Mouse (Mus musculus) intestine, embryonic 15.5 days (tissue): ENCODE measurements around the gene Ly6g6e. TPM values are rescaled to one million over a fixed set of nuclear protein-coding genes. Genes with fewer than 3 reads are reported as not detected.

Source experiments
- ATAC-seq: fragments of 200-750 bp; cut with Nextera tagmentation; 2 replicates; pipeline ENCODE4 v1.8.0; 2017; ENCODE audit warnings: moderate TSS enrichment, moderate library complexity
- H3K27ac ChIP-seq: fragments of 300-500 bp; sonication (generic); 2 replicates; pipeline ENCODE4 v1.5.1; 2015; ENCODE audit warnings: mild to moderate bottlenecking, inconsistent platforms
- H3K27me3 ChIP-seq: fragments of 300-500 bp; sonication (generic); replicated peaks from 2 replicates; pipeline ENCODE4 v1.6.1; 2015; ENCODE audit warnings: inconsistent platforms
- H3K36me3 ChIP-seq: fragments of 300-500 bp; sonication (generic); 2 replicates; pipeline ENCODE4 v1.6.1; 2015; ENCODE audit warnings: inconsistent platforms
- H3K4me1 ChIP-seq: fragments of 300-500 bp; sonication (generic); replicated peaks from 2 replicates; pipeline ENCODE4 v1.6.1; 2015; ENCODE audit warnings: inconsistent platforms
- H3K4me2 ChIP-seq: fragments of 300-500 bp; sonication (generic); replicated peaks from 2 replicates; pipeline ENCODE4 v1.6.1; 2015; ENCODE audit warnings: mild to moderate bottlenecking, inconsistent platforms
- H3K4me3 ChIP-seq: fragments of 300-500 bp; sonication (generic); replicated peaks from 2 replicates; pipeline ENCODE4 v1.5.1; 2015; ENCODE audit warnings: inconsistent platforms
- H3K9ac ChIP-seq: fragments of 300-500 bp; sonication (generic); 2 replicates; pipeline ENCODE4 v1.6.1; 2015; ENCODE audit warnings: inconsistent platforms
- H3K9me3 ChIP-seq: fragments of 300-500 bp; sonication (generic); 2 replicates; pipeline ENCODE4 v1.6.1; 2016; ENCODE audit warnings: inconsistent platforms
- WGBS: fragments of 180-500 bp; shearing (Covaris S2); methylation state at CpG from one replicate; pipeline ENCODE4 v1.1.7; 2015; 5-methylcytosine and 5-hydroxymethylcytosine counted together
- polyA plus RNA-seq: library from polyadenylated mRNA; unstranded; fragments of >200 nt; fragmentation: Nextera tagmentation; extraction: Ambion mirVana; gene quantifications from 2 replicates; pipeline ENCODE4 v1.2.1, GENCODE M21; 2015

The Ly6g6e gene
- polyA plus RNA-seq, 1 experiment from 2014 or later, result 1.9 TPM

- H3K27ac ChIP-seq, result peak overlapping the region; percentile 97
- 73% methylated on average over 12 of the region's 12 CpGs for WGBS
- no peaks in the 10 kb centered on the region for H3K27me3 ChIP-seq
- ATAC-seq, result no peak
- H3K4me1 ChIP-seq, result peaks cover 33% of the 10 kb centered on the region
- H3K36me3 ChIP-seq, result peaks cover 24% of the 10 kb centered on the region
- 0 out of 2 replicates have a peak, but pooled peaks cover 4% of the 10 kb centered on the region for H3K9me3 ChIP-seq
- H3K9ac ChIP-seq, result peak overlapping the region; percentile 73
- H3K4me2 ChIP-seq, result peak overlapping the region; percentile 99
- H3K4me3 ChIP-seq, result peak overlapping the region; percentile 61
Observed at GRCm38 (mm10) chr17:35052271-35052798, 24.4 kb upstream of the Ly6g6e start.

- H3K27ac ChIP-seq, result no peak overlapping the region
- H3K9ac ChIP-seq, result 0 out of 2 replicates have a peak overlapping the region, but pooled peaks have one; percentile 18
- H3K36me3 ChIP-seq, result peaks cover 26% of the 10 kb centered on the region
- H3K4me1 ChIP-seq, result peaks cover 34% of the 10 kb centered on the region
- 0 out of 2 replicates have a peak, but pooled peaks cover 4% of the 10 kb centered on the region for H3K9me3 ChIP-seq
- ATAC-seq, result no peak
- no peaks in the 10 kb centered on the region for H3K27me3 ChIP-seq
- no peak overlapping the region for H3K4me3 ChIP-seq
- WGBS, result 88% methylated on average over 7 of the region's 7 CpGs
- H3K4me2 ChIP-seq, result no peak overlapping the region
Observed at GRCm38 (mm10) chr17:35055691-35056495, 20.8 kb upstream of the Ly6g6e start.

GRCm38 (mm10) chr17:35057090-35057489 is 19.6 kb upstream of the Ly6g6e start:
- H3K36me3 ChIP-seq, result peaks cover 31% of the 10 kb centered on the region
- H3K4me3 ChIP-seq, result no peak overlapping the region
- H3K4me1 ChIP-seq, result peaks cover 40% of the 10 kb centered on the region
- 0 out of 2 replicates have a peak, but pooled peaks cover 4% of the 10 kb centered on the region for H3K9me3 ChIP-seq
- WGBS, result 74% methylated on average over 3 of the region's 3 CpGs
- H3K9ac ChIP-seq, result no peak overlapping the region
- H3K4me2 ChIP-seq, result no peak overlapping the region
- ATAC-seq, result no peak
- no peak overlapping the region for H3K27ac ChIP-seq
- H3K27me3 ChIP-seq, result no peaks in the 10 kb centered on the region

DNA sequence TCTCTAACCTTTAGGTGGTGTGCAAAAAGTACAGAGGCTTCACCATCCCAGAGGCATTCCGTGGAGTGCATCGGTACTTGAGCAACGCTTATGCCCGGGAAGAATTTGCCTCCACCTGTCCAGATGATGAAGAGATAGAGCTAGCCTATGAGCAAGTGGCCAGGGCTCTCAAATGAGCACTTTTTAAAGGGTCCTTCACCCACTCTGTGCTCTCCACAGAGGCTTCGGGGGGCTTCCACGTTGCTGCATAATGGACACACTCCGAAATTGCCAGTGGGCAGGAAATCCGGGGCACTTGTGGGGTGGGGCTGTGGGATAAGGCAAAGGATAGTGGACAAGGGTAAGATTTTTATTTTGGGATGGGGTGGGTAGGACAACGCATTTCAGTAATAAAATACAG is 18.4 kb upstream of the Ly6g6e start:
- Histone ChIP-seq H3K4me3 (no peak overlapping the region), H3K9ac (no peak overlapping the region), H3K4me2 (peak overlapping the region; percentile 79), H3K4me1 (peaks cover 42% of the 10 kb centered on the region), H3K9me3 (0 out of 2 replicates have a peak, but pooled peaks cover 4% of the 10 kb centered on the region), H3K27ac (peak overlapping the region; percentile 27; the same call in 1 of the 2 replicates), H3K36me3 (peaks cover 25% of the 10 kb centered on the region), H3K27me3 (no peaks in the 10 kb centered on the region)
- 54% methylated on average over 9 of the region's 9 CpGs for WGBS
- peak; percentile 1; the same call in 1 of the 2 replicates for ATAC-seq

- Histone ChIP-seq H3K4me3 (peak within 1 kb of the TSS; percentile 65), H3K4me2 (peak within 1 kb of the TSS; percentile 79), H3K27ac (peak within 1 kb of the TSS; percentile 93), H3K27me3 (no peaks in the 10 kb centered on the region), H3K4me1 (peaks cover 48% of the 10 kb centered on the region), H3K36me3 (peaks cover 19% of the 10 kb centered on the region), H3K9ac (peak within 1 kb of the TSS; percentile 71), H3K9me3 (0 out of 2 replicates have a peak, but pooled peaks cover under 1% of the 10 kb centered on the region)
- WGBS, result under 1% methylated on average over 57 of the region's 57 CpGs
- peak; percentile 91 for ATAC-seq
Observed at GRCm38 (mm10) chr17:35058911-35059892, 17.5 kb upstream of the Ly6g6e start, which contains the start of gene Ddah2. Gene Ddah2 (plus strand): TSS chr17:35059035.

DNA sequence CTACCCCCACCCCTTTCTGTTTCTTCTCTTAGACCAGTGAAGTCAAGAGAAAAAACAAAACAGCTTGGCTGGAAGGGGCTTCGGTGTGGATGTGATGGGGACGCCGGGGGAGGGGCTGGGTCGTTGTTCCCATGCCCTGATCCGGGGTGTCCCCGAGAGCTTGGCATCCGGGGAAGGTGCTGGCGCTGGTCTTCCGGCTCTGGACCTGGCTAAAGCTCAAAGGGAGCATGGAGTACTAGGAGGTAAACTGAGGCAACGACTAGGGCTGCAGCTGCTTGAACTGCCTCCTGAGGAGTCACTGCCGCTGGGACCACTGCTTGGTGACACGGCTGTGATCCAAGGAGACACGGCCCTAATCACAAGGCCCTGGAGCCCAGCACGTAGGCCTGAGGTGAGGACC is 16.6 kb upstream of the Ly6g6e start:
- Histone ChIP-seq H3K4me3 (peak overlapping the region; percentile 65), H3K4me2 (peak overlapping the region; percentile 79), H3K4me1 (peaks cover 57% of the 10 kb centered on the region), H3K36me3 (peaks cover 14% of the 10 kb centered on the region), H3K9ac (peak overlapping the region; percentile 71), H3K27ac (peak overlapping the region; percentile 93; the same call in 1 of the 2 replicates), H3K9me3 (no peaks in the 10 kb centered on the region), H3K27me3 (no peaks in the 10 kb centered on the region)
- 29% methylated on average over 14 of the region's 14 CpGs for WGBS
- ATAC-seq, result no peak

DNA sequence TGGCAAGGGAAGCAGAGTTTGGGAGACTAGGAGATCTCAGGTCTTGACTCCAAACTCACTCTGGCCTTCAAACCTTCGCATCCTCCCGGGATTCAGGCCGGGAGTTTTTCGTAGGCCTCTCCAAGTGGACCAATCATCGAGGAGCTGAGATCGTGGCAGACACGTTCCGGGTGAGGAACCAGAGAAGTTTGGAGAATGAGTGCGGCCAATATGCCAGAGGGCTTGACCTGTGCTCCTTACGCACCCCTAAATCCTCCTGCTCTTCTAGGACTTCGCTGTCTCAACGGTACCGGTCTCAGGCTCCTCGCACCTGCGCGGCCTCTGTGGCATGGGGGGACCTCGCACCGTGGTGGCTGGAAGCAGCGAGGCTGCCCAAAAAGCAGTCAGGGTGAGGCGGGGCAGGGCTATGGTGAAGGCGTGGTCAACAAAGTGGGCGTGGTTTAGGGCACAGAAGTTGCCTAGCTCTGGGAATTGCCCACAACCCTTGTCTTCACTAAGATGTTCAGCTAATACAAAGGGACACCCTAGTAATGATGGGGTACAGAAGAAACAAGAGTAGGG is 15.9 kb upstream of the Ly6g6e start:
- Histone ChIP-seq H3K27me3 (no peaks in the 10 kb centered on the region), H3K9ac (0 out of 2 replicates have a peak overlapping the region, but pooled peaks have one; percentile 2), H3K4me1 (peaks cover 64% of the 10 kb centered on the region), H3K36me3 (peaks cover 9% of the 10 kb centered on the region), H3K4me2 (peak overlapping the region; percentile 79), H3K4me3 (peak overlapping the region; percentile 65), H3K27ac (no peak overlapping the region), H3K9me3 (no peaks in the 10 kb centered on the region)
- no peak for ATAC-seq
- WGBS, result 63% methylated on average over 22 of the region's 22 CpGs

DNA sequence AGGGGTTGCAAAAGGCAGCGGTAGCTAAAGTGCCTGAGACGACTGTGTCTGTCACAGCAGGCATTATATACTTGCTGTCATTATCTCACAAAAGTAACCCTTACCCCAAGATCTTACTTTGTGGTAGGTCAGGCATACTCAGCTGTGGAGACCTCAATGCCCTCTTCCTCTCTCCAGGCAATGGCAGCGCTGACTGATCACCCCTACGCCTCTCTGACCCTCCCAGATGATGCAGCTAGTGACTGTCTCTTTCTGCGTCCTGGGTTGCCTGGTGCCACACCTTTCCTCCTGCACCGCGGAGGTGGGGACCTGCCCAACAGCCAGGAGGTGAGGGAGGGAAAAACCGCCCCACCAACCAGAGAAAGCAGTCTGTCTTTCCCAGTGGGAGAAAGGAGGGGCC is 15.4 kb upstream of the Ly6g6e start:
- ATAC-seq, result no peak
- Histone ChIP-seq H3K4me3 (no peak overlapping the region), H3K4me1 (peaks cover 65% of the 10 kb centered on the region), H3K27me3 (no peaks in the 10 kb centered on the region), H3K36me3 (peaks cover 7% of the 10 kb centered on the region; the same call in 1 of the 2 replicates), H3K9ac (no peak overlapping the region), H3K4me2 (no peak overlapping the region), H3K9me3 (no peaks in the 10 kb centered on the region), H3K27ac (0 out of 2 replicates have a peak overlapping the region, but pooled peaks have one; percentile 6)
- 66% methylated on average over 8 of the region's 8 CpGs for WGBS

GRCm38 (mm10) chr17:35063466-35063865 is 13.2 kb upstream of the Ly6g6e start:
- H3K36me3 ChIP-seq, result peaks cover 7% of the 10 kb centered on the region; the same call in 1 of the 2 replicates
- ATAC-seq, result no peak
- no peaks in the 10 kb centered on the region for H3K9me3 ChIP-seq
- peaks cover 62% of the 10 kb centered on the region for H3K4me1 ChIP-seq
- 0 out of 2 replicates have a peak, but pooled peaks cover 6% of the 10 kb centered on the region for H3K27me3 ChIP-seq
- no peak overlapping the region for H3K4me2 ChIP-seq
- H3K4me3 ChIP-seq, result no peak overlapping the region
- no peak overlapping the region for H3K9ac ChIP-seq
- no peak overlapping the region for H3K27ac ChIP-seq
- 81% methylated on average over 3 of the region's 3 CpGs for WGBS

DNA sequence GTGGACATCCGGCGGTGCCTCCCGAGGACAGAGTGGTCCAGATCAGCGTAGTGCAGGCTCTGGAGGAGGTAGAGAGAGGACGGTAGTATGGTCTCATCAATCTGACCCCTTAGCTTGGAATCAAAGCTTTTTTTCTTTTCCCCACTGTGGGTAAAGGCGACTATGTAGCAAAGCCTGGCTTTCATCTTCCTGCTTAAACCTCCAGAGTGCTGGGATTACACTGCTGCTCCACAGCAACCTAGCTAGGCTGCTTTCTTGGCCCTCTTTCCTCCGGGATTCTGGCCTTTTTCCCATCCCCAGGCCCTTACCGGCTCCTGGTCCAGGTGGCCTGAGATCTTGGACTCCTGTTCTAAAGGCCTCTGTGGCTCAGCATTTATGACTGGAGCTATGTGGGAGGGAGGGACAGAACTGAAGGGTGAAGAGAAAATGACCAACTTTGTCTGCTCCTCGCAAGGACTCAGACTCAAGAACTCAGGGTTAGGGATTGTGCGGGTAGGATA is 12.3 kb upstream of the Ly6g6e start:
- Histone ChIP-seq H3K36me3 (peaks cover 7% of the 10 kb centered on the region; the same call in 1 of the 2 replicates), H3K9ac (no peak overlapping the region), H3K4me1 (peaks cover 57% of the 10 kb centered on the region), H3K4me3 (peak overlapping the region; percentile 32), H3K27me3 (0 out of 2 replicates have a peak, but pooled peaks cover 6% of the 10 kb centered on the region), H3K27ac (peak overlapping the region; percentile 52), H3K4me2 (peak overlapping the region; percentile 73), H3K9me3 (no peaks in the 10 kb centered on the region)
- ATAC-seq, result peak; percentile 3
- WGBS, result 32% methylated on average over 10 of the region's 10 CpGs
